In the genomic region with DNA sequence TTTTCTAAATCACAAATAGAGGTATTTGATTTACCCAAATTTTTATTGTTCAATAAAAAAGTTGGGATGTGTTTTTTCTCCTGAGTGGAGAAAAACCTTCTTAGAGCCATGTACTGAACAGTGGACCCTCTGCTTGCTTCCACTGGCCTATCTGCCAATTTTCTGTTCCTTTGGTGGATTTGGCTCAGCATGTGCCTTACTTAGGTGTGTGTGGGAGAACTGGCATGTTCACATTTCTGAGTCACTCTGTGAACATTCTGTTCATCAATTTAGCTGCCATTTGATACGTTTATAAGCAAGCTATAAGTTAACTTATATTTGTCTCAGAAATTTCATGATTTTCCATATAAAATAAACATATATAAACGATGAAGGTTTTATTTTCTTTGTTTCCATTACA, we compare ENCODE assay signal across 11 mouse cellular contexts.
"Had no signal": no experiment of that assay in that cellular context is flagged by ENCODE, and none has a peak within 500 bp of the region (broad histone marks: within the 10 kb centered on the region; RNA-seq: fewer than 3 reads in every experiment).

No protein-coding gene starts in this region.

- DNase-seq: kidney, adult 11 months; kidney, postnatal 10 days; kidney, postnatal 4 days; liver; liver, embryonic 13.5 days; lung, adult 18-20 months; retina, postnatal 1 day; right cerebral cortex, postnatal 25 days; spleen, adult 18-20 months; thymus, adult 2 months; thymus, postnatal 25 days had no signal
